Mouse (Mus musculus) lung, postnatal 0 days (tissue): ENCODE measurements around the gene Creb1.

Experiments
- CTCF ChIP-seq: IDR thresholded peaks from 2 replicates; pipeline ENCODE4 v1.5.1; 2016; ENCODE audit warnings: antibody characterized with exemption, mild to moderate bottlenecking
- EP300 ChIP-seq: IDR thresholded peaks from 2 replicates; pipeline ENCODE4 v1.6.1; 2016; ENCODE audit warnings: antibody characterized with exemption, mild to moderate bottlenecking, control low read depth

GRCm38 (mm10) chr1:64508479-64509096 is 23.9 kb upstream of the Creb1 start:
- TF ChIP-seq CTCF (no peak), EP300 (no peak)
